Mouse (Mus musculus) frontal cortex, postnatal 36 days (tissue): ENCODE results near the gene Neu1.
"Not testable (repeated sequence)": the region's sequence is repeated elsewhere in the genome, so short reads cannot be mapped to it uniquely, and the experiment has no call there.

Source experiments
- DNase-seq, 2 experiments: peaks; one replicate each; pipeline ENCODE4 v3.0.0; 2022; ENCODE audit warnings: low spot score in 2 of 2

Gene Neu1

GRCm38 (mm10) chr17:34901948-34902347 is 29.1 kb upstream of the Neu1 start:
- DNase-seq: not testable (repeated sequence)

GRCm38 (mm10) chr17:34902895-34903294 is 28.2 kb upstream of the Neu1 start:
- DNase-seq: no peak

GRCm38 (mm10) chr17:34910982-34911381 is 20.1 kb upstream of the Neu1 start:
- no peak for DNase-seq

GRCm38 (mm10) chr17:34911945-34912351 is 19.1 kb upstream of the Neu1 start:
- DNase-seq: peak; percentile 45 to 61

- DNase-seq: no peak
These were observed 17.0 kb upstream of the Neu1 start, which contains the start of gene Slc44a4 for GRCm38 (mm10) chr17:34913930-34914665. Gene Slc44a4 (plus strand): TSS chr17:34914466.

GRCm38 (mm10) chr17:34915410-34915831 is 15.6 kb upstream of the Neu1 start:
- no peak for DNase-seq

- no peak for DNase-seq
These were observed 14.7 kb upstream of the Neu1 start for GRCm38 (mm10) chr17:34916316-34916715.

- no peak for DNase-seq
These were observed 13.9 kb upstream of the Neu1 start for GRCm38 (mm10) chr17:34917188-34917587.

- no peak for DNase-seq
These were observed 8.1 kb upstream of the Neu1 start for GRCm38 (mm10) chr17:34922939-34923338.

GRCm38 (mm10) chr17:34924258-34924657 is 6.8 kb upstream of the Neu1 start:
- DNase-seq: no peak

GRCm38 (mm10) chr17:34927306-34928019 is 3.6 kb upstream of the Neu1 start:
- peak; percentile 20 to 51 for DNase-seq

- no peak for DNase-seq
These were observed 2.2 kb upstream of the Neu1 start for GRCm38 (mm10) chr17:34928841-34929240.

GRCm38 (mm10) chr17:34931735-34932098 is 664 bp downstream of the Neu1 start:
- peak; percentile 56 to 57 for DNase-seq

GRCm38 (mm10) chr17:34932287-34932686 is 1.2 kb downstream of the Neu1 start:
- no peak for DNase-seq

GRCm38 (mm10) chr17:34934031-34934430 is 3.0 kb downstream of the Neu1 start:
- no peak for DNase-seq

- no peak for DNase-seq
These were observed 3.8 kb downstream of the Neu1 start for GRCm38 (mm10) chr17:34934830-34935229.

- DNase-seq: no peak
These were observed 7.0 kb downstream of the Neu1 start for GRCm38 (mm10) chr17:34937960-34938505.

- no peak for DNase-seq
These were observed 10.4 kb downstream of the Neu1 start for GRCm38 (mm10) chr17:34941344-34942041.

- no peak for DNase-seq
These were observed 12.2 kb downstream of the Neu1 start for GRCm38 (mm10) chr17:34943128-34943815.

GRCm38 (mm10) chr17:34944362-34944761 is 13.3 kb downstream of the Neu1 start:
- DNase-seq: no peak

GRCm38 (mm10) chr17:34946486-34947140 is 15.6 kb downstream of the Neu1 start:
- no peak for DNase-seq
